Comparison of ENCODE assay signal across 10 mouse cellular contexts in the genomic region with DNA sequence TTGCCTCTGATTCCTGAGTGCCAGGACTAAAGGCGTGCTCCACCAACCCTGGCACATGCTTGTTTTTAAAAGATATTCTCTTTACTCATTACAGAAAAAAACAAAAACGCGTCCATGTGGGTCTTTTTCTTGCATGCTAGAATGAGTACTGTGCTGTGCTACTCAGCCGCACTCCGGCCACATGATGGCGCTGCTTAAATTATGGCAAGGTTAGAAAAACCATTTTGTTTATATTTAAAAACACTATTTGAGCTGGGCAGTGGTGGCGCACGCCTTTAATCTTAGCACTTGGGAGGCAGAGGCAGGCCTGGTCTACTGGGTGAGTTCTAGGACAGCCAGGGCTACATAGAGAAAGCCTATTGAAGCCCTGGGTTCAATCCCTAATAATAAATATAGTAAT. TPM values are rescaled to one million over a fixed set of nuclear protein-coding genes. Genes with fewer than 3 reads are reported as not detected.
DNase-seq lines count a peak whose midpoint lies in the region; ATAC-seq and TF ChIP-seq lines count a peak whose summit lies in the region.
"Had no signal": no experiment of that assay in that cellular context is flagged by ENCODE, and none has a peak within 500 bp of the region (broad histone marks: within the 10 kb centered on the region; RNA-seq: fewer than 3 reads in every experiment).

No protein-coding gene starts in this region.

- DNase-seq in heart, adult 2 months = peak in 1 of 2 experiments; percentile 33
- no peak for DNase-seq in heart, postnatal 10 days
- peak; percentile 64 for DNase-seq in lung, embryonic 14.5 days
- DNase-seq in lung, adult 18-20 months = no peak
- DNase-seq in induced T-regulatory cell, adult 2 months (ENCODE audit: low read depth) = peak; percentile 65
- no peak for DNase-seq in right cerebral cortex, postnatal 14 days

- TF ChIP-seq EP300 in heart, adult 2 months (IDR thresholded peaks at IDR 0.05; ENCODE audit: insufficient read depth, low read depth, low read length) = no peak

- H3K36me3 ChIP-seq in heart, adult 2 months (ENCODE audit: control insufficient read depth, insufficient read depth, low read length) = no peaks in the 10 kb centered on the region
- peaks cover 89% of the 10 kb centered on the region for H3K36me3 ChIP-seq in lung, embryonic 14.5 days (ENCODE audit: insufficient read depth)
- peaks cover 97% of the 10 kb centered on the region for H3K36me3 ChIP-seq in E14TG2a.4 (ENCODE audit: insufficient read depth, low read length)

- no peak for TF ChIP-seq POLR2A in heart, adult 2 months (IDR thresholded peaks at IDR 0.05; ENCODE audit: insufficient read depth, low read depth, low read length)

- H3K79me2 ChIP-seq in heart, adult 2 months (replicated peaks; ENCODE audit: control insufficient read depth, insufficient read depth, low read length) = no peaks in the 10 kb centered on the region

- intact Hi-C loops in heart, adult 2 months (cut with DNase I) = no loop called here
- intact Hi-C loops in heart, postnatal 10 days (cut with DNase I) = loop anchor here (5.0 kb wide), 1 partner anchor 92 kb away; no protein-coding TSS in a partner anchor

- H3K9ac ChIP-seq in heart, adult 2 months (ENCODE audit: low read depth, low read length) = no peak overlapping the region
- H3K9ac ChIP-seq in lung, embryonic 14.5 days = no peak overlapping the region

- H3K27ac ChIP-seq in heart, adult 2 months = no peak overlapping the region
- H3K27ac ChIP-seq in lung, embryonic 14.5 days (ENCODE audit: low read depth) = no peak overlapping the region

- no peak overlapping the region for H3K4me3 ChIP-seq in heart, adult 2 months
- no peak overlapping the region for H3K4me3 ChIP-seq in lung, embryonic 14.5 days (ENCODE audit: low read depth, low read length)
- H3K4me3 ChIP-seq in E14TG2a.4 (replicated peaks; ENCODE audit: low read length) = no peak overlapping the region

- H3K9me3 ChIP-seq in lung, embryonic 14.5 days (ENCODE audit: low read depth, low read length) = no peaks in the 10 kb centered on the region
- no peaks in the 10 kb centered on the region for H3K9me3 ChIP-seq in E14TG2a.4 (ENCODE audit: low read length)

- H3K27me3 ChIP-seq in heart, adult 2 months (ENCODE audit: control insufficient read depth, insufficient read depth, low read length) = no peaks in the 10 kb centered on the region
- H3K27me3 ChIP-seq in lung, embryonic 14.5 days (ENCODE audit: insufficient read depth, low read length) = no peaks in the 10 kb centered on the region
- H3K27me3 ChIP-seq in E14TG2a.4 (ENCODE audit: insufficient read depth, low read length) = no peaks in the 10 kb centered on the region
- H3K27me3 ChIP-seq: Patski had no signal

- H3K4me2 ChIP-seq in lung, embryonic 14.5 days = no peak overlapping the region

- no peak for ATAC-seq in lung, embryonic 14.5 days (ENCODE audit: insufficient read depth)
- no peak for ATAC-seq in erythroblast, adult 5-6 weeks (replicated peaks; ENCODE audit: low FRiP score, poor library complexity, severe bottlenecking)
- ATAC-seq: intestine, embryonic 16.5 days; Patski had no signal

- H3K4me1 ChIP-seq in heart, adult 2 months (ENCODE audit: control insufficient read depth, insufficient read depth, low read length) = 0 out of 2 replicates have a peak, but pooled peaks cover 1% of the 10 kb centered on the region
- no peaks in the 10 kb centered on the region for H3K4me1 ChIP-seq in lung, embryonic 14.5 days (ENCODE audit: insufficient read depth)
- H3K4me1 ChIP-seq in E14TG2a.4 (replicated peaks; ENCODE audit: low read depth, low read length) = peaks cover 10% of the 10 kb centered on the region

- 81% methylated on average over 8 of the region's 8 CpGs for WGBS in heart, adult 2 months
- WGBS in lung, embryonic 14.5 days = 76% methylated on average over 8 of the region's 8 CpGs

- TF ChIP-seq CTCF in heart, adult 2 months (IDR thresholded peaks at IDR 0.05) = peak; percentile 55
- TF ChIP-seq CTCF in lung, embryonic 14.5 days (IDR thresholded peaks at IDR 0.05; ENCODE audit: low read depth) = no peak
- TF ChIP-seq CTCF in E14TG2a.4 (conservative IDR thresholded peaks at IDR 0.05; ENCODE audit: low read length) = peak; percentile 32

RNA-seq across cellular contexts. Expression of a gene that starts 16.8 kb away (rescaled TPM):
- 10 to 100 TPM in 1 of 2 experiments, 1 to 10 TPM in 1; 7.4 to 12.4 TPM for total RNA-seq in heart, adult 2 months (2021)
- polyA plus RNA-seq in heart, adult 2 months (2012; rRNA removed) = 47.7 and 50.5 TPM in 2 replicates
- 10 to 100 TPM; 15.7 to 16.2 TPM for total RNA-seq in heart, postnatal 10 days (2021)
- polyA plus RNA-seq in lung, embryonic 14.5 days (2014; fragmentation: Nextera tagmentation; extraction: Ambion mirVana) = 31.7 and 36.0 TPM in 2 replicates
- 41.2 and 46.3 TPM in 2 replicates for total RNA-seq in erythroblast, adult 5-6 weeks (2015; ENCODE audit: low replicate concordance)
- total RNA-seq in erythroblast, adult 5-6 weeks (2017; ENCODE audit: low replicate concordance) = 22.2 and 37.2 TPM in 2 replicates

RNA-seq across cellular contexts. Expression of a gene that starts 22.4 kb away (rescaled TPM):
- 100 to 1,000 TPM; 438 to 511 TPM for total RNA-seq in heart, adult 2 months (2021)
- 761 and 809 TPM in 2 replicates for polyA plus RNA-seq in heart, adult 2 months (2012; rRNA removed)
- total RNA-seq in heart, postnatal 10 days (2021) = 100 to 1,000 TPM; 358 to 371 TPM
- polyA plus RNA-seq in lung, embryonic 14.5 days (2014; fragmentation: Nextera tagmentation; extraction: Ambion mirVana) = 326 and 335 TPM in 2 replicates
- 55.8 and 64.4 TPM in 2 replicates for total RNA-seq in erythroblast, adult 5-6 weeks (2015; ENCODE audit: low replicate concordance)
- total RNA-seq in erythroblast, adult 5-6 weeks (2017; ENCODE audit: low replicate concordance) = 11.0 and 14.0 TPM in 2 replicates

RNA-seq across cellular contexts. Expression of a gene that starts 38.6 kb away (rescaled TPM):
- total RNA-seq in heart, adult 2 months (2021) = 10 to 100 TPM; 10.7 to 12.5 TPM
- polyA plus RNA-seq in heart, adult 2 months (2012; rRNA removed) = 9.5 and 14.1 TPM in 2 replicates
- total RNA-seq in heart, postnatal 10 days (2021) = 10 to 100 TPM; 12.1 to 17.8 TPM
- polyA plus RNA-seq in lung, embryonic 14.5 days (2014; fragmentation: Nextera tagmentation; extraction: Ambion mirVana) = 54.0 and 63.0 TPM in 2 replicates
- 6.1 and 9.4 TPM in 2 replicates for total RNA-seq in erythroblast, adult 5-6 weeks (2015; ENCODE audit: low replicate concordance)
- 6.2 and 7.4 TPM in 2 replicates for total RNA-seq in erythroblast, adult 5-6 weeks (2017; ENCODE audit: low replicate concordance)

RNA-seq across cellular contexts. Expression of a gene that starts 39.4 kb away (rescaled TPM):
- total RNA-seq in heart, adult 2 months (2021) = 1 to 10 TPM; 1.6 to 1.7 TPM
- polyA plus RNA-seq in heart, adult 2 months (2012; rRNA removed) = 3.1 and 4.8 TPM in 2 replicates
- 1 to 10 TPM; 2.6 to 2.7 TPM for total RNA-seq in heart, postnatal 10 days (2021)
- polyA plus RNA-seq in lung, embryonic 14.5 days (2014; fragmentation: Nextera tagmentation; extraction: Ambion mirVana) = 3.0 and 3.6 TPM in 2 replicates
- 4.4 and 10.6 TPM in 2 replicates for total RNA-seq in erythroblast, adult 5-6 weeks (2015; ENCODE audit: low replicate concordance)
- 10.9 and 18.4 TPM in 2 replicates for total RNA-seq in erythroblast, adult 5-6 weeks (2017; ENCODE audit: low replicate concordance)

RNA-seq across cellular contexts. Expression of a gene that starts 44.8 kb away (rescaled TPM):
- 10 to 100 TPM; 17.5 to 18.3 TPM for total RNA-seq in heart, adult 2 months (2021)
- polyA plus RNA-seq in heart, adult 2 months (2012; rRNA removed) = 38.1 and 45.5 TPM in 2 replicates
- total RNA-seq in heart, postnatal 10 days (2021) = 10 to 100 TPM; 19.7 to 24.5 TPM
- 13.3 and 14.8 TPM in 2 replicates for polyA plus RNA-seq in lung, embryonic 14.5 days (2014; fragmentation: Nextera tagmentation; extraction: Ambion mirVana)
- 25.1 and 47.1 TPM in 2 replicates for total RNA-seq in erythroblast, adult 5-6 weeks (2015; ENCODE audit: low replicate concordance)
- total RNA-seq in erythroblast, adult 5-6 weeks (2017; ENCODE audit: low replicate concordance) = 34.2 and 50.3 TPM in 2 replicates
- polyA plus RNA-seq: Patski had no signal

Comparison
In these comparisons a context has a peak if more than half of its experiments do, and no peak if none do; other contexts are left out.
1. DNase-seq: peak in lung, embryonic 14.5 days (single experiment) and induced T-regulatory cell, adult 2 months (single experiment); none in heart, postnatal 10 days (0 of 2), lung, adult 18-20 months (0 of 2) and right cerebral cortex, postnatal 14 days (single experiment).
2. RNA of a gene that starts 22.4 kb away (total RNA-seq): 438 to 511 TPM in heart, adult 2 months and 358 to 371 TPM in heart, postnatal 10 days; 11.0 to 64.4 TPM in erythroblast, adult 5-6 weeks; every median in the first group is over 4 times any median in the second.